19 mouse cellular contexts compared by ENCODE assay signal in genomic region chr14:29998747-29999474, GRCm38 (mm10). TPM values are rescaled to one million over a fixed set of nuclear protein-coding genes. Genes with fewer than 3 reads are reported as not detected.
DNase-seq lines count a peak whose midpoint lies in the region; ATAC-seq and TF ChIP-seq lines count a peak whose summit lies in the region.
"Had no signal": no experiment of that assay in that cellular context is flagged by ENCODE, and none has a peak within 500 bp of the region (broad histone marks: within the 10 kb centered on the region; RNA-seq: fewer than 3 reads in every experiment).

No protein-coding gene starts in this region.

- 67% methylated on average over 13 of the region's 13 CpGs for WGBS in forebrain, embryonic 15.5 days
- 82% methylated on average over 13 of the region's 13 CpGs for WGBS in forebrain, embryonic 11.5 days
- 67% methylated on average over 13 of the region's 13 CpGs for WGBS in liver, postnatal 0 days (ENCODE audit: insufficient replicate concordance)
- WGBS in stomach, postnatal 0 days, result 69% methylated on average over 13 of the region's 13 CpGs

- H3K9me3 ChIP-seq in forebrain, embryonic 15.5 days, result no peaks in the 10 kb centered on the region
- no peaks in the 10 kb centered on the region for H3K9me3 ChIP-seq in forebrain, embryonic 11.5 days (ENCODE audit: control insufficient read depth, low read length)
- no peaks in the 10 kb centered on the region for H3K9me3 ChIP-seq in liver, postnatal 0 days (ENCODE audit: low read length)
- H3K9me3 ChIP-seq in stomach, postnatal 0 days (ENCODE audit: control insufficient read depth, low read length), result no peaks in the 10 kb centered on the region
- H3K9me3 ChIP-seq: embryonic facial prominence, embryonic 13.5 days; heart, embryonic 10.5 days; limb, embryonic 12.5 days; megakaryocyte, embryonic 14.5 days; neural tube, embryonic 12.5 days had no signal

- H3K27me3 ChIP-seq in forebrain, embryonic 15.5 days, result no peaks in the 10 kb centered on the region
- no peaks in the 10 kb centered on the region for H3K27me3 ChIP-seq in forebrain, embryonic 11.5 days (ENCODE audit: control insufficient read depth, insufficient read depth, low read length)
- no peaks in the 10 kb centered on the region for H3K27me3 ChIP-seq in liver, postnatal 0 days (ENCODE audit: insufficient read depth, low read length)
- H3K27me3 ChIP-seq in stomach, postnatal 0 days (ENCODE audit: control insufficient read depth, insufficient read depth, low read length), result no peaks in the 10 kb centered on the region
- H3K27me3 ChIP-seq: embryonic facial prominence, embryonic 13.5 days; limb, embryonic 12.5 days; neural tube, embryonic 12.5 days had no signal

- no peak for TF ChIP-seq CTCF in liver, postnatal 0 days (IDR thresholded peaks at IDR 0.05; ENCODE audit: low read depth)
- TF ChIP-seq CTCF in stomach, postnatal 0 days (IDR thresholded peaks at IDR 0.05; ENCODE audit: low read depth), result no peak

- peaks cover 35% of the 10 kb centered on the region for H3K36me3 ChIP-seq in forebrain, embryonic 15.5 days
- H3K36me3 ChIP-seq in forebrain, embryonic 11.5 days (ENCODE audit: control insufficient read depth, insufficient read depth, low read length), result peaks cover 4% of the 10 kb centered on the region; the same call in 1 of the 2 replicates
- peaks cover 19% of the 10 kb centered on the region for H3K36me3 ChIP-seq in liver, postnatal 0 days (replicated peaks; ENCODE audit: insufficient read depth, low read length)
- H3K36me3 ChIP-seq in stomach, postnatal 0 days (ENCODE audit: control insufficient read depth, insufficient read depth, low read length), result peaks cover 7% of the 10 kb centered on the region; the same call in 1 of the 2 replicates

- no peaks in the 10 kb centered on the region for H3K4me1 ChIP-seq in forebrain, embryonic 15.5 days
- H3K4me1 ChIP-seq in forebrain, embryonic 11.5 days (replicated peaks; ENCODE audit: control insufficient read depth, insufficient read depth, low read length), result no peaks in the 10 kb centered on the region
- peaks cover 24% of the 10 kb centered on the region for H3K4me1 ChIP-seq in liver, postnatal 0 days (ENCODE audit: insufficient read depth)
- no peaks in the 10 kb centered on the region for H3K4me1 ChIP-seq in stomach, postnatal 0 days (replicated peaks; ENCODE audit: control insufficient read depth, insufficient read depth)
- H3K4me1 ChIP-seq: limb, embryonic 12.5 days; neural tube, embryonic 12.5 days had no signal

- TF ChIP-seq EP300 in liver, postnatal 0 days (IDR thresholded peaks at IDR 0.05; ENCODE audit: low read depth), result no peak
- TF ChIP-seq EP300 in stomach, postnatal 0 days (optimal IDR thresholded peaks at IDR 0.05), result no peak

- peak; percentile 49; the same call in 1 of the 2 replicates for ATAC-seq in forebrain, embryonic 15.5 days (replicated peaks)
- ATAC-seq in forebrain, embryonic 11.5 days (replicated peaks; ENCODE audit: low FRiP score), result no peak
- peak; percentile 46 for ATAC-seq in liver, postnatal 0 days
- ATAC-seq in stomach, postnatal 0 days (ENCODE audit: low FRiP score, low TSS enrichment), result no peak
- ATAC-seq: hindbrain, postnatal 0 days had no signal

- no peak overlapping the region for H3K4me2 ChIP-seq in forebrain, embryonic 15.5 days (replicated peaks)
- H3K4me2 ChIP-seq in forebrain, embryonic 11.5 days (ENCODE audit: low read depth, low read length, severe bottlenecking), result no peak overlapping the region
- no peak overlapping the region for H3K4me2 ChIP-seq in liver, postnatal 0 days (ENCODE audit: low read depth, low read length)
- no peak overlapping the region for H3K4me2 ChIP-seq in stomach, postnatal 0 days (replicated peaks; ENCODE audit: low read depth)
- H3K4me2 ChIP-seq: embryonic facial prominence, embryonic 13.5 days; limb, embryonic 12.5 days; neural tube, embryonic 12.5 days had no signal

- H3K4me3 ChIP-seq in forebrain, embryonic 15.5 days, result no peak overlapping the region
- H3K4me3 ChIP-seq in forebrain, embryonic 11.5 days (ENCODE audit: low read depth, low read length), result no peak overlapping the region
- H3K4me3 ChIP-seq in liver, postnatal 0 days (ENCODE audit: low read depth, low read length), result no peak overlapping the region
- no peak overlapping the region for H3K4me3 ChIP-seq in stomach, postnatal 0 days (ENCODE audit: low read depth, low read length)
- H3K4me3 ChIP-seq: embryonic facial prominence, embryonic 13.5 days; heart, embryonic 10.5 days; limb, embryonic 12.5 days; megakaryocyte, embryonic 14.5 days; neural tube, embryonic 12.5 days had no signal

- no peak for DNase-seq in forebrain, embryonic 11.5 days (ENCODE audit: low spot score)
- no peak for DNase-seq in liver, postnatal 0 days
- DNase-seq in liver, result no peak
- peak; percentile 29 for DNase-seq in brain, adult 2 months (ENCODE audit: low read depth, low spot score)
- DNase-seq in stomach, postnatal 0 days (ENCODE audit: low spot score), result no peak
- no peak for DNase-seq in ovary, postnatal 14 days (ENCODE audit: low spot score)
- DNase-seq: adrenal gland, adult 8-10 months; cerebellum, adult 9-11 months; lung, adult 18-20 months; thymus, postnatal 25 days had no signal

- no peak overlapping the region for H3K27ac ChIP-seq in forebrain, embryonic 15.5 days (replicated peaks)
- no peak overlapping the region for H3K27ac ChIP-seq in forebrain, embryonic 11.5 days (ENCODE audit: low read depth, low read length)
- H3K27ac ChIP-seq in liver, postnatal 0 days (ENCODE audit: low read depth), result peak overlapping the region; percentile 85
- peak overlapping the region; percentile 30; the same call in 1 of the 2 replicates for H3K27ac ChIP-seq in stomach, postnatal 0 days (replicated peaks)
- H3K27ac ChIP-seq: embryonic facial prominence, embryonic 13.5 days; heart, embryonic 10.5 days; hindbrain, postnatal 0 days; kidney, postnatal 0 days; limb, embryonic 12.5 days; neural tube, embryonic 12.5 days had no signal

- no peak overlapping the region for H3K9ac ChIP-seq in forebrain, embryonic 15.5 days (replicated peaks)
- no peak overlapping the region for H3K9ac ChIP-seq in forebrain, embryonic 11.5 days (ENCODE audit: low read length)
- 0 out of 2 replicates have a peak overlapping the region, but pooled peaks have one; percentile 16 for H3K9ac ChIP-seq in liver, postnatal 0 days (replicated peaks)
- no peak overlapping the region for H3K9ac ChIP-seq in stomach, postnatal 0 days (ENCODE audit: low read length)
- H3K9ac ChIP-seq: embryonic facial prominence, embryonic 13.5 days; limb, embryonic 12.5 days; neural tube, embryonic 12.5 days had no signal

RNA-seq across cellular contexts. Expression of gene Il17rb, which starts 9.8 kb away (rescaled TPM):
- polyA plus RNA-seq in forebrain, embryonic 15.5 days (2015; fragmentation: Nextera tagmentation; extraction: Ambion mirVana), result 1.3 and 1.8 TPM in 2 replicates
- polyA plus RNA-seq in forebrain, embryonic 11.5 days (2014; fragmentation: Nextera tagmentation; extraction: Ambion mirVana), result 0.80 and 1.5 TPM in 2 replicates
- 6.2 and 7.1 TPM in 2 replicates for polyA plus RNA-seq in liver, postnatal 0 days (2015; fragmentation: Nextera tagmentation; extraction: Ambion mirVana)
- 0.35 and 0.52 TPM in 2 replicates for polyA plus RNA-seq in stomach, postnatal 0 days (2015; fragmentation: Nextera tagmentation; extraction: Ambion mirVana)

RNA-seq across cellular contexts. Expression of gene Chdh, which starts 9.9 kb away (rescaled TPM):
- 0.22 and 0.25 TPM in 2 replicates for polyA plus RNA-seq in forebrain, embryonic 15.5 days (2015; fragmentation: Nextera tagmentation; extraction: Ambion mirVana)
- 0.12 TPM in 1 of 2 replicates, not detected in the other for polyA plus RNA-seq in forebrain, embryonic 11.5 days (2014; fragmentation: Nextera tagmentation; extraction: Ambion mirVana)
- polyA plus RNA-seq in liver, postnatal 0 days (2015; fragmentation: Nextera tagmentation; extraction: Ambion mirVana), result 4.5 and 6.2 TPM in 2 replicates
- 1.5 and 1.7 TPM in 2 replicates for polyA plus RNA-seq in stomach, postnatal 0 days (2015; fragmentation: Nextera tagmentation; extraction: Ambion mirVana)
- polyA plus RNA-seq: heart, postnatal 0 days had no signal

RNA-seq across cellular contexts. Expression of gene Actr8, which starts 20.8 kb away (rescaled TPM):
- polyA plus RNA-seq in forebrain, embryonic 15.5 days (2015; fragmentation: Nextera tagmentation; extraction: Ambion mirVana), result 85.2 and 86.6 TPM in 2 replicates
- polyA plus RNA-seq in forebrain, embryonic 11.5 days (2014; fragmentation: Nextera tagmentation; extraction: Ambion mirVana), result 81.2 and 82.6 TPM in 2 replicates
- polyA plus RNA-seq in liver, postnatal 0 days (2015; fragmentation: Nextera tagmentation; extraction: Ambion mirVana), result 15.0 and 15.6 TPM in 2 replicates
- polyA plus RNA-seq in stomach, postnatal 0 days (2015; fragmentation: Nextera tagmentation; extraction: Ambion mirVana), result 27.6 and 28.7 TPM in 2 replicates

RNA-seq across cellular contexts. Expression of gene Selenok, which starts 30.8 kb away (rescaled TPM):
- polyA plus RNA-seq in forebrain, embryonic 15.5 days (2015; fragmentation: Nextera tagmentation; extraction: Ambion mirVana), result 440 and 448 TPM in 2 replicates
- polyA plus RNA-seq in forebrain, embryonic 11.5 days (2014; fragmentation: Nextera tagmentation; extraction: Ambion mirVana), result 230 and 249 TPM in 2 replicates
- polyA plus RNA-seq in liver, postnatal 0 days (2015; fragmentation: Nextera tagmentation; extraction: Ambion mirVana), result 150 and 157 TPM in 2 replicates
- 351 and 372 TPM in 2 replicates for polyA plus RNA-seq in stomach, postnatal 0 days (2015; fragmentation: Nextera tagmentation; extraction: Ambion mirVana)

Comparison
In these comparisons a context has a peak if more than half of its experiments do, and no peak if none do; other contexts are left out.
1. ATAC-seq: peak in forebrain, embryonic 15.5 days (single experiment) and liver, postnatal 0 days (single experiment); none in forebrain, embryonic 11.5 days (single experiment) and stomach, postnatal 0 days (single experiment).
2. H3K27ac ChIP-seq: peak in liver, postnatal 0 days (single experiment) and stomach, postnatal 0 days (single experiment); none in forebrain, embryonic 15.5 days (single experiment) and forebrain, embryonic 11.5 days (single experiment).